Mouse (Mus musculus): Measurements from ENCODE around the gene Trabd2b. TPM values are rescaled to one million over a fixed set of nuclear protein-coding genes. Genes with fewer than 3 reads are reported as not detected.

The Trabd2b gene
- polyA plus RNA-seq, 1 experiment from 2014 or later: 1.8 TPM

GRCm38 (mm10) chr4:114637120-114637519, 230.6 kb downstream of the Trabd2b start:
- Histone ChIP-seq H3K4me1 (no peaks in the 10 kb centered on the region), H3K27ac (replicated peaks) (no peak overlapping the region), H3K36me3 (no peaks in the 10 kb centered on the region), H3K4me3 (no peak overlapping the region), H3K27me3 (ENCODE audit: low read depth, poor library complexity, severe bottlenecking) (0 out of 2 replicates have a peak, but pooled peaks cover 6% of the 10 kb centered on the region), H3K9me3 (replicated peaks) (no peaks in the 10 kb centered on the region)
- DNase-seq (ENCODE audit: low spot score): no peak
- WGBS: 19% methylated on average over 3 of the region's 3 CpGs

- Histone ChIP-seq H3K27me3 (ENCODE audit: low read depth, poor library complexity, severe bottlenecking) (peaks cover 8% of the 10 kb centered on the region), H3K9me3 (replicated peaks) (no peaks in the 10 kb centered on the region), H3K36me3 (no peaks in the 10 kb centered on the region), H3K27ac (replicated peaks) (no peak overlapping the region), H3K4me1 (peaks cover 2% of the 10 kb centered on the region), H3K4me3 (no peak overlapping the region)
- no peak for DNase-seq (ENCODE audit: low spot score)
- 93% methylated on average over 4 of the region's 4 CpGs for WGBS
Measured at GRCm38 (mm10) chr4:114642469-114642868, 235.9 kb downstream of the Trabd2b start.

GRCm38 (mm10) chr4:114643679-114644208, 237.2 kb downstream of the Trabd2b start:
- 93% methylated on average over 20 of the region's 20 CpGs for WGBS
- Histone ChIP-seq H3K27me3 (ENCODE audit: low read depth, poor library complexity, severe bottlenecking) (peaks cover 19% of the 10 kb centered on the region), H3K36me3 (no peaks in the 10 kb centered on the region), H3K4me1 (peaks cover 7% of the 10 kb centered on the region), H3K4me3 (no peak overlapping the region), H3K9me3 (replicated peaks) (no peaks in the 10 kb centered on the region), H3K27ac (replicated peaks) (no peak overlapping the region)
- no peak for DNase-seq (ENCODE audit: low spot score)

- peaks cover 35% of the 10 kb centered on the region for H3K27me3 ChIP-seq (ENCODE audit: low read depth, poor library complexity, severe bottlenecking)
- no peak for DNase-seq (ENCODE audit: low spot score)
Measured at GRCm38 (mm10) chr4:114645341-114645740, 238.8 kb downstream of the Trabd2b start.

GRCm38 (mm10) chr4:114646825-114647681, 240.5 kb downstream of the Trabd2b start:
- Histone ChIP-seq H3K27ac (replicated peaks) (no peak overlapping the region), H3K27me3 (ENCODE audit: low read depth, poor library complexity, severe bottlenecking) (peaks cover 50% of the 10 kb centered on the region), H3K9me3 (replicated peaks) (no peaks in the 10 kb centered on the region), H3K4me1 (peaks cover 27% of the 10 kb centered on the region), H3K36me3 (no peaks in the 10 kb centered on the region), H3K4me3 (no peak overlapping the region)
- WGBS: 77% methylated on average over 13 of the region's 13 CpGs
- DNase-seq (ENCODE audit: low spot score): no peak

More at GRCm38 (mm10) chr4:114645341-114645740, 238.8 kb downstream of the Trabd2b start:
- H3K36me3 ChIP-seq: no peaks in the 10 kb centered on the region
- peaks cover 13% of the 10 kb centered on the region for H3K4me1 ChIP-seq
- H3K4me3 ChIP-seq: no peak overlapping the region
- no peaks in the 10 kb centered on the region for H3K9me3 ChIP-seq (replicated peaks)
- H3K27ac ChIP-seq (replicated peaks): no peak overlapping the region

- Histone ChIP-seq H3K4me3 (no peak overlapping the region), H3K4me1 (peaks cover 27% of the 10 kb centered on the region), H3K9me3 (replicated peaks) (no peaks in the 10 kb centered on the region), H3K27ac (replicated peaks) (no peak overlapping the region), H3K27me3 (ENCODE audit: low read depth, poor library complexity, severe bottlenecking) (peaks cover 50% of the 10 kb centered on the region), H3K36me3 (no peaks in the 10 kb centered on the region)
- 8% methylated on average over 4 of the region's 4 CpGs for WGBS
- peak; percentile 78 for DNase-seq (ENCODE audit: low spot score)
Measured at GRCm38 (mm10) chr4:114647689-114648088, 241.2 kb downstream of the Trabd2b start.

GRCm38 (mm10) chr4:114648532-114649074, 242.1 kb downstream of the Trabd2b start:
- Histone ChIP-seq H3K27me3 (ENCODE audit: low read depth, poor library complexity, severe bottlenecking) (peaks cover 50% of the 10 kb centered on the region), H3K4me3 (peak overlapping the region; percentile 30; the same call in 1 of the 2 replicates), H3K9me3 (replicated peaks) (no peaks in the 10 kb centered on the region), H3K27ac (replicated peaks) (peak overlapping the region; percentile 33), H3K36me3 (no peaks in the 10 kb centered on the region), H3K4me1 (peaks cover 27% of the 10 kb centered on the region)
- peak; percentile 70 for DNase-seq (ENCODE audit: low spot score)
- 10% methylated on average over 28 of the region's 28 CpGs for WGBS

- H3K27me3 ChIP-seq (ENCODE audit: low read depth, poor library complexity, severe bottlenecking): peaks cover 50% of the 10 kb centered on the region
- no peak overlapping the region for H3K27ac ChIP-seq (replicated peaks)
- no peaks in the 10 kb centered on the region for H3K36me3 ChIP-seq
- no peak overlapping the region for H3K4me3 ChIP-seq
- H3K9me3 ChIP-seq (replicated peaks): no peaks in the 10 kb centered on the region
- no peak for DNase-seq (ENCODE audit: low spot score)
- WGBS: 82% methylated on average over 6 of the region's 6 CpGs
- peaks cover 25% of the 10 kb centered on the region for H3K4me1 ChIP-seq
Measured at GRCm38 (mm10) chr4:114650551-114650950, 244.0 kb downstream of the Trabd2b start.

- Histone ChIP-seq H3K27me3 (ENCODE audit: low read depth, poor library complexity, severe bottlenecking) (peaks cover 50% of the 10 kb centered on the region), H3K36me3 (no peaks in the 10 kb centered on the region), H3K4me1 (peaks cover 25% of the 10 kb centered on the region), H3K27ac (replicated peaks) (no peak overlapping the region), H3K9me3 (replicated peaks) (no peaks in the 10 kb centered on the region), H3K4me3 (no peak overlapping the region)
- DNase-seq (ENCODE audit: low spot score): peak; percentile 25
- 54% methylated on average over 3 of the region's 3 CpGs for WGBS
Measured at GRCm38 (mm10) chr4:114651007-114651406, 244.5 kb downstream of the Trabd2b start.

GRCm38 (mm10) chr4:114651606-114652005, 245.1 kb downstream of the Trabd2b start:
- Histone ChIP-seq H3K27me3 (ENCODE audit: low read depth, poor library complexity, severe bottlenecking) (peaks cover 50% of the 10 kb centered on the region), H3K4me1 (peaks cover 25% of the 10 kb centered on the region), H3K27ac (replicated peaks) (no peak overlapping the region), H3K4me3 (no peak overlapping the region), H3K9me3 (replicated peaks) (no peaks in the 10 kb centered on the region), H3K36me3 (no peaks in the 10 kb centered on the region)
- WGBS: 79% methylated on average over 5 of the region's 5 CpGs
- no peak for DNase-seq (ENCODE audit: low spot score)

GRCm38 (mm10) chr4:114652400-114652799, 245.9 kb downstream of the Trabd2b start:
- Histone ChIP-seq H3K27ac (replicated peaks) (no peak overlapping the region), H3K4me3 (no peak overlapping the region), H3K27me3 (ENCODE audit: low read depth, poor library complexity, severe bottlenecking) (peaks cover 43% of the 10 kb centered on the region), H3K36me3 (no peaks in the 10 kb centered on the region), H3K9me3 (replicated peaks) (no peaks in the 10 kb centered on the region), H3K4me1 (peaks cover 25% of the 10 kb centered on the region)
- WGBS: 90% methylated on average over 4 of the region's 4 CpGs
- DNase-seq (ENCODE audit: low spot score): no peak

- no peak for DNase-seq (ENCODE audit: low spot score)
- Histone ChIP-seq H3K4me1 (peaks cover 5% of the 10 kb centered on the region), H3K27me3 (ENCODE audit: low read depth, poor library complexity, severe bottlenecking) (peaks cover 43% of the 10 kb centered on the region), H3K4me3 (no peak overlapping the region), H3K9me3 (replicated peaks) (no peaks in the 10 kb centered on the region), H3K27ac (replicated peaks) (no peak overlapping the region), H3K36me3 (no peaks in the 10 kb centered on the region)
- 72% methylated on average over 2 of the region's 2 CpGs for WGBS
Measured at GRCm38 (mm10) chr4:114657933-114658332, 251.4 kb downstream of the Trabd2b start.

- WGBS: 70% methylated on average over 5 of the region's 5 CpGs
- Histone ChIP-seq H3K4me3 (no peak overlapping the region), H3K27ac (replicated peaks) (no peak overlapping the region), H3K9me3 (replicated peaks) (no peaks in the 10 kb centered on the region), H3K27me3 (ENCODE audit: low read depth, poor library complexity, severe bottlenecking) (peaks cover 63% of the 10 kb centered on the region), H3K4me1 (peaks cover 12% of the 10 kb centered on the region), H3K36me3 (no peaks in the 10 kb centered on the region)
- DNase-seq (ENCODE audit: low spot score): no peak
Measured at GRCm38 (mm10) chr4:114659876-114660275, 253.4 kb downstream of the Trabd2b start.

All from midbrain, embryonic 10.5 days (tissue).